Mouse (Mus musculus) lung, adult 2 months (tissue): ENCODE measurements around the gene Crot.

ENCODE experiments used
- CTCF ChIP-seq: fragments of 200-500 bp; IDR thresholded peaks from 2 replicates; pipeline ENCODE4 v1.5.1; 2011; ENCODE audit warnings: mild to moderate bottlenecking, low read length, control low read depth; ENCODE audit not compliant: insufficient read depth
- POLR2A ChIP-seq: fragments of 200-500 bp; IDR thresholded peaks from 2 replicates; pipeline ENCODE4 v1.6.1; 2011; ENCODE audit warnings: low read depth, mild to moderate bottlenecking, control low read depth, low read length, borderline replicate concordance; ENCODE audit errors: extremely low read depth

DNA sequence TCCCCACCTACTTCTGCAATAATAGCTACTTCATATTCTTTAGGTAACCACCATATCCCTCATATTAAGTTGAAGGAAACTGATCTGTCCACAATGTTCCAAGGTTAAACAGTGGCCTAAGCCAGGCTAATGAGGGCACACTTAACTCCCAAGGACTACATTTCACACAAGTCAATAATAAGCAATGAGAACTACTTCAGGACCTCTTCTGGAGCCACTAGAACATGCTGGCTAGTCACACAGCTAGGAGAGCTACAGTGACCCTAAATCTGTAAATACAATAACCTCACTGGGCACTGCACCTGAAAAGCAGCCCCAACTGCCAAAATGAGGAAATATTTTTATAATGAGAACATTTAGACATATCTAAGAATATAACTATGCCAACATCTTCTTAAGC lies 22.4 kb downstream of the Crot start:
- TF ChIP-seq CTCF (no peak), POLR2A (no peak)
